Mouse (Mus musculus): ENCODE data around the gene Tmem245.

Tmem245 gene

GRCm38 (mm10) chr4:56865003-56865511, 82.2 kb downstream of the Tmem245 start, which contains the start of gene Ctnnal1:
TSS of gene Ctnnal1 (minus strand) at chr4:56865188.
- DNase-seq (ENCODE audit: low spot score in 2 of 2) = peak; percentile 85 to 90

- DNase-seq (ENCODE audit: low spot score in 2 of 2) = peak in 1 of 2 experiments; percentile 36
Observed at GRCm38 (mm10) chr4:56864417-56865001, 82.7 kb downstream of the Tmem245 start.

DNA sequence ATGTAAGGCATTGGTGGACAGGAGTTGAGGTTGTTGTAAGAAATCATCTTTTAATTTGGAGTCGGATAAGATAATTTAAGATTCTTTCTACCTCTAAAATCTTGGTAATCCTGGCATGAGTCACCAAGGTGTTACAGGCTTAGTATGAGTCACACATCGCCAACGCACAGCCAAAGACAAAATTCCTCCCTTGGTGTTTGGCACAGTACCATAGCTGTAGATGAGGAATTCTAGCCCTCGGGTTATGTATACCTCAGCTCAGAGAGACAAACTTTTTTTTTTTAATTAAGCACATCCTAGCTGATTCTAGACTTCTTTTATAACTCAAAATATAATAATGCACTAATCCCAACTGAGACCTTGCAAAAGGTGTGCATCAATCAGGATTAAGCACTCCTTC, 83.2 kb downstream of the Tmem245 start:
- DNase-seq (ENCODE audit: low spot score in 2 of 2) = no peak

DNA sequence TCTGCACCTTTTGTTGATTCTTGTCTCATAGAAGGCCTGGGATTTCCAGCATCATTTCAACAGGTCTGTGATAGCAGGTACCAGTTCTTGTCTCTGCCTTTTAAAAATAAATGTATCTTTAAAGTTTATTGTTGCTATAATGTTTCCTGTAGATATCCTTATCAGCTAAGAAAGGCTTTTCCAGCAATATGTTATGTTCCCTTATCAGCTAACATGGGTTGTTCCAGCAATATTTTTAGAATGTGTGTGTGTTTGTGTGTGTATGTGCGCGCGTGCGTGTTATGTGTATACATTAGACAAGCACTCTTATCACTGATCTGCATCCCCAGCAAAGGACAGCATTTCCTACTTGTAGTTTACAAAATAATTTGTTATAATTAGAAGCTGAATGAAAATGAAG, 85.7 kb downstream of the Tmem245 start:
- DNase-seq (ENCODE audit: low spot score in 2 of 2) = no peak

GRCm38 (mm10) chr4:56858733-56859132, 88.5 kb downstream of the Tmem245 start:
- no peak for DNase-seq (ENCODE audit: low spot score in 2 of 2)

- no peak for DNase-seq (ENCODE audit: low spot score in 2 of 2)
Observed at GRCm38 (mm10) chr4:56856371-56856949, 90.8 kb downstream of the Tmem245 start.

- DNase-seq (ENCODE audit: low spot score in 2 of 2) = no peak
Observed at GRCm38 (mm10) chr4:56855935-56856334, 91.3 kb downstream of the Tmem245 start.

DNA sequence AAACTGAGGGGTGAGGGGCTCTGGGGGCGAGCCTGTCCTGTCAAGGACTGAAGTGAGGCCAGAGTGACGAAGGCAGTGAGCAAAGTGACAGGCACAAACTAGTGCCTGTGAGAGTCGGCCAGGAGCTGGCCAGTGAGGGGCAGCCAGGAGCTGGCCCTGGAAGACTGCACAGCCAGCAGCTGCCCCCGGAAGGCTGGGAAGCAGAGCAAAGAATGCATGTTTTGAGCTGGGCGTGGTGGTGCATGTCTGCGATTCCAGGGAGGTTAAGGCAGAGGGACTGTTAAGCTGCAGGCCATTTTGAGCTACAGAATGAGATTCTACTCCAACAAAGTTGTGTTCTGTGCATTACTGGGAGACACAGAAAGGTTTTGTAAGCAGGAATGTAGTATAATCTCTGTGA, 96.5 kb downstream of the Tmem245 start:
- no peak for DNase-seq (ENCODE audit: low spot score in 2 of 2)

DNA sequence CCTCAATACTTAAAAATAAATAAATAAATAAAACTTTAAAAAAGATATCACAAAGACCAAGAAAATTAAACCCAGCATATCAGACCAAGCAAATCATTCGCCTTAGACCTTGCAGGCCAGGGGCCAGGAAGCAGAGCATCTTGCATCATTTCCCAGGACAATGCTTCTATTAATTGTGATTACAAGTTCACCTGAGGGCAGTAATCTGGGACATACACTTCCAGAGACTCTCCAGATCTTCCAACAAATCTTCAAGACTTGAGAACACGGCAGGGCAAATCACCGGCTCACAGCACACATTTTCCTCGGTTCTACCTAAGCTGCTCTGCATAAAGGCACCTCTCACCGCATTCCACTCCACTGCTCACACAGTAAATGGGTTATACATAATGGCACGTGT, 99.2 kb downstream of the Tmem245 start:
- no peak for DNase-seq (ENCODE audit: low spot score in 2 of 2)

- DNase-seq (ENCODE audit: low spot score in 2 of 2) = no peak
Observed at GRCm38 (mm10) chr4:56847400-56847799, 99.8 kb downstream of the Tmem245 start.

DNA sequence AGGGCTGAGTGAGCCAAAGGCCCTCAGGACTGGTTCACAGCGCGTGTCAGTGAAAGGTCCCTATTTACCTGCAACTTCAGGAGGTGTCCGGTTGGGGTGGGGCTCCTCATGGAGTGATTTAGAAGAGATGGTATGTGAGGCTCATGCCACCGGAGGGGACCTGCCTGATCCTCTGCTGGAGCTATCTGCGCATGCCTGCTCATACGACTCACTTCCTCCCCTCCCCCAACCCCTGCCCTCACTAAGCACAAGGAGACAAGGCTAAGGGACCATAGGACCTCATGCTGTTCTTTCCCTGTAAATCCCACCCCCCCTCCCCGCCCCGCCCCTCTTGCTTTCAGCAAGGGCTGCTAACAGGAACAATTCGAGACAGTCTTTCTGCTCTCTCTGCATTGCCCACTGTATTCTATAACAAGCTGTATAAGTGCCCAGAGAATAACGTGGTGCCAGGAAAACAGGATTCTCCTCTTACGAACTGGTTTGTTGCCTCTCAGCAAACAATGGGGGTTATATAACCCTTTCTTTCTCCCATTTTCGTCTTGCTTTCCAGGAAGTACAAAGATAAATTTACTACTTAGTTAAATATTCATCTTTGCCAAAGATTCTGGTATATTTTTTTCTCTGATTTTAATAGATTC, 101.2 kb downstream of the Tmem245 start:
- peak in 1 of 2 experiments; percentile 10 for DNase-seq (ENCODE audit: low spot score in 2 of 2)

GRCm38 (mm10) chr4:56844911-56845310, 102.3 kb downstream of the Tmem245 start:
- DNase-seq (ENCODE audit: low spot score in 2 of 2) = peak in 1 of 2 experiments; percentile 26

DNA sequence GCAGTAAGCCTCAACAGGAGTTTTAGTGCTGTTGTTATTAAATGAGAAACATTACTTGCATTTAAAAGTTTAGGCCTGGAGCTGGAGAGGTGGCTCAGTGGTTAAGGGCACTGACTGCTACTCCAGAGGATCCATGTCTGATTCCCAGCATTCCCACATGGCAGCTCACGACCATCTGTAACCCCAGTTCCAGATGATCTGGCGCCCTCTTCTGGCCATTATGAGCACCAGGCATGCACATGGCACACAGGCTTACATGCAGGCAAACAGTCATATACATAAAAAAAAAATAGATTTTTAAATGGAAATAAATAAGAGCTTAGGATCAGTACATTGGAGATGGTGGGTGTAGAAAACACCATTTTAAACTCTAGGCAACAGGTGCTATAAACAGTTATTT, 103.3 kb downstream of the Tmem245 start:
- no peak for DNase-seq (ENCODE audit: low spot score in 2 of 2)

DNA sequence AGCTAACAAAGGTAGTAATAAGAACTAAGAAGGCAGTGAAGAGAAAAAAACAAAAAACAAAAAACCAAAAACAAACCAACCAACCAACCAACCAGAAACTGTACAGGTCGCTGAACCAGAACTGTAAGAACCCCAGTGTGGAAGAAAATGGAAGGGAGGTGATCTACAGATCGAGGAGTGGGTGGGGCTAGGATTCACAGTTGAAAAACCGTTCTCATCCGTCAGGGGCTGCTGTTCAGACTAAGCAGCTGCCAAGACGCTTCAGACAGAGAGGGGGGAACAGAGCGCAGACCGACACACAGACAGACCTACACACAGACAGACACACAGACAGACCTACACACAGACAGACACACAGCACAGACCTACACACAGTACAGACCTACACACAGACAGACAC, 104.7 kb downstream of the Tmem245 start:
- no peak for DNase-seq (ENCODE audit: low spot score in 2 of 2)

DNA sequence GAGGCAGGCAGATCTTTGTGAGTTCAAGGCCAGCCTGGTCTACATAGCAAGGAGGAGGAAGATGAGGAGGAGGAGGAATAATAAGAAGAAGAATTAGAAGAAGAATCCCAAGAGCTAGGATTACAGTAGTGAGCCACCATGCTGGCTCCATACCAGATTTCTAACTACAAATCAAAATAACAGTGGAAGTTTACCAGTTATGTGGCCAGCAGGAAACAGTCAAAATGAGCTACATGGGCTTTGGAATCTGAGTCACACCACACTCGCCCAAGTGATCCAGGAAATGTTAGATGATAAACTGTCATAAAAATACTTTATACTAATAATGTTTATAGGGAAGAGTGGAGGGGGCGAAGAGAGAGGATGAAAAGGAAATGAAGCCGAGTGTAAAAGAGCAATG, 106.9 kb downstream of the Tmem245 start:
- no peak for DNase-seq (ENCODE audit: low spot score in 2 of 2)

GRCm38 (mm10) chr4:56837661-56838060, 109.6 kb downstream of the Tmem245 start:
- no peak for DNase-seq (ENCODE audit: low spot score in 2 of 2)

- no peak for DNase-seq (ENCODE audit: low spot score in 2 of 2)
Observed at GRCm38 (mm10) chr4:56831998-56832397, 115.2 kb downstream of the Tmem245 start.

GRCm38 (mm10) chr4:56831013-56831609, 116.1 kb downstream of the Tmem245 start:
- DNase-seq (ENCODE audit: low spot score in 2 of 2) = no peak

DNA sequence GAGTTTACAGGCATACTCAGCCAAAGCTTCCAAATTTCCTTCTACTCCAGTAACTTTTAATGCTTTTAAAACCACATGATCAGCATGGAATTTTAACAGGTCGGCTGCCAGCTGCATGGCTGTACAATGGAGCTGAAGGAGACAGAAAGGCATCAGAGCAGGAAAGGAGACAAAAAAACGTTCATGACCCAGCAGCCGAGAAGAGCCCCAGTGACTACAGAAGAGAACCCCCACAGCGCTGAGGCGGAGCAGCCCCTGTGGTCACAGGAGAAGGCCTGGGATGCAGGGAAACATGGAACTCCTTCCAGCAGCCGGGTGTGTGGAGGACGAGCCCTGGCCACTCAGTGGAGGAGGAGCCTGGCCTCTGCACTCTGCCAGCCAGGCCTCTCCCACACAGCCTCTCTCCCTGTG, 117.7 kb downstream of the Tmem245 start:
- peak in 1 of 2 experiments; percentile 40 for DNase-seq (ENCODE audit: low spot score in 2 of 2)

DNA sequence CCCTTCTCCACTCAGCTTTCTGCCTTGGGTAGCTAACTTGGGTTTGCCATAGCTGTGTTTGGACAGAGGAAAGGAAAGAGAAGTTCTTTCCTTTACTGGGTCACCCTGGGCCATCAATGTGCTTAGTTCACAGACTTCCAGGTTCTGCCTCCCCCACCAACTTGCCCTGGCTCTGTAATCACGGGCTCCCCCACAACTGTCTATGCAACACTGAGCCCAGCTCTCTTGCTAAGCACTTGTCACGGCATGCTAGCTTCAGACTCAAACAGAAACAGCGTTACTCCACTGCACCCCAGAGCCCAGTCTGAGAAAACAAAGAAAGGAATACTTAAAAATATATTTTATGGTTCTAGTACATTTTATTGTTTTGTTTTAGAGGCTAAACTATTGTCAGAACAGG, 118.3 kb downstream of the Tmem245 start:
- no peak for DNase-seq (ENCODE audit: low spot score in 2 of 2)

DNA sequence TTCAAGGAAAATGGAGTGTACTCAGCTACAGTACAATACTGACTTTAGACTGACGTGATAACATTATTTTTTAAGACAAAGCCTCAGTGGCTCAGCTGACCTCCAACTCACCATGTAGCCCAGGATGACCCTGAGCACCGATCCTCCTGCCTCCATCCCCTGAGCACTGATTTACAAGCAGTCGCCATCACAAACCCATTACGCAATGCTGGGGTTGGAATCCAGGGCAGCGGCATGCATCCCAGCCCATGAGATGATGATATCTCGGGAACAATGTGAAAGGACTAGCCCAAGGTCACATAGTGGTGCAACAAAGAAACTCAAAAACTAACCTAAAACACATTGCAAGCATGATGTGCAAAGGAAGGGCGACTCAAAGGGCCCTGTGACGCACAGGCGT, 123.0 kb downstream of the Tmem245 start:
- no peak for DNase-seq (ENCODE audit: low spot score in 2 of 2)

DNA sequence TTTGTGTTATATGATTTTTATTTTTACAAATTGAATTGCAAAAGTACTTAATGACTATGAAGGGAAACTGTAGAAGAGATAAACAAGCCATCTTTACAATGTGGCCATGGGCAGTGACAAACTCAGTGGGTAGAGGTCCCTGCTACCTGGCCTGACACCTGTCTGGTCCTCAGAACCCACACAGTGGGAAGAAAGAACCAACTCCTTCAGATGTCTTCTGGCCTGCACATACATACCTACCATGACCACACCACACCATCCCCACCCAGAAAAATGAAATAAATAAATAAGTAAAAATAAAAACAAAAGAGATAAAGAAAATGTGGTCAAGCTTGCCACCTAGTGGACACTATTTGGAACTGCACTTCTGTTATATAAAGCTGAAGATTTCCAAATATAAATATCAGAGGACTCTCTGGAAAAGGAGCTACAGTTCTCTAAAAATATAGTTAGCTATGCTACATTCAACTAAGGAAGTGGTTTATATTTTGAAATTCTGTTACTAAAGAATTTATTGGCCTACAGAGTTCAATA, 127.2 kb downstream of the Tmem245 start:
- no peak for DNase-seq (ENCODE audit: low spot score in 2 of 2)

Data from urinary bladder, postnatal 4 days (tissue).